Mouse (Mus musculus): ENCODE data around the gene Bin2. TPM values are rescaled to one million over a fixed set of nuclear protein-coding genes. Genes with fewer than 3 reads are reported as not detected.
A peak's percentile ranks its signal among the peaks of the same experiment; 100 is the strongest.

Gene Bin2
- 19.1 and 23.9 TPM in 2 replicates for polyA plus RNA-seq (2012; rRNA removed)

- TF ChIP-seq CTCF (IDR thresholded peaks at IDR 0.05; ENCODE audit: insufficient read depth, low read length): no peak
- peak; percentile 45; the same call in 1 of the 2 replicates for TF ChIP-seq POLR2A (IDR thresholded peaks at IDR 0.05; ENCODE audit: borderline replicate concordance, extremely low read depth, low read depth, low read length)
- peak within 1 kb of the TSS; percentile 58 for H3K4me3 ChIP-seq (replicated peaks; ENCODE audit: extremely low read depth, low read depth, low read length)
- no peak for DNase-seq
- H3K4me1 ChIP-seq (ENCODE audit: control insufficient read depth, insufficient read depth, low read length): 0 out of 2 replicates have a peak, but pooled peaks cover 3% of the 10 kb centered on the region
- WGBS: 80% methylated on average over 20 of the region's 20 CpGs
These were observed at the start of gene Bin2 for GRCm38 (mm10) chr15:100669337-100669736. Gene Bin2, minus strand, starts transcription at chr15:100669553.

- 80% methylated on average over 11 of the region's 11 CpGs for WGBS
- DNase-seq: no peak
- TF ChIP-seq POLR2A (IDR thresholded peaks at IDR 0.05; ENCODE audit: borderline replicate concordance, extremely low read depth, low read depth, low read length) (no peak), CTCF (IDR thresholded peaks at IDR 0.05; ENCODE audit: insufficient read depth, low read length) (peak; percentile 30; the same call in 1 of the 2 replicates)
- H3K4me1 ChIP-seq (ENCODE audit: control insufficient read depth, insufficient read depth, low read length): no peaks in the 10 kb centered on the region
- H3K4me3 ChIP-seq (replicated peaks; ENCODE audit: extremely low read depth, low read depth, low read length): no peak overlapping the region
These were observed 49.2 kb upstream of the Bin2 start for GRCm38 (mm10) chr15:100718572-100718971.

GRCm38 (mm10) chr15:100717933-100718332 lies 48.6 kb upstream of the Bin2 start:
- H3K4me3 ChIP-seq (replicated peaks; ENCODE audit: extremely low read depth, low read depth, low read length): no peak overlapping the region
- 61% methylated on average over 6 of the region's 6 CpGs for WGBS
- TF ChIP-seq CTCF (IDR thresholded peaks at IDR 0.05; ENCODE audit: insufficient read depth, low read length) (no peak), POLR2A (IDR thresholded peaks at IDR 0.05; ENCODE audit: borderline replicate concordance, extremely low read depth, low read depth, low read length) (no peak)

GRCm38 (mm10) chr15:100715399-100715993 lies 46.1 kb upstream of the Bin2 start:
- WGBS: 68% methylated on average over 9 of the region's 9 CpGs
- Histone ChIP-seq H3K4me3 (replicated peaks; ENCODE audit: extremely low read depth, low read depth, low read length) (no peak overlapping the region), H3K4me1 (ENCODE audit: control insufficient read depth, insufficient read depth, low read length) (no peaks in the 10 kb centered on the region)
- DNase-seq: no peak
- TF ChIP-seq CTCF (IDR thresholded peaks at IDR 0.05; ENCODE audit: insufficient read depth, low read length): no peak
- no peak for TF ChIP-seq POLR2A (IDR thresholded peaks at IDR 0.05; ENCODE audit: borderline replicate concordance, extremely low read depth, low read depth, low read length)

More at GRCm38 (mm10) chr15:100717933-100718332, 48.6 kb upstream of the Bin2 start:
- DNase-seq: no peak
- H3K4me1 ChIP-seq (ENCODE audit: control insufficient read depth, insufficient read depth, low read length): no peaks in the 10 kb centered on the region

GRCm38 (mm10) chr15:100714470-100714869 lies 45.1 kb upstream of the Bin2 start:
- Histone ChIP-seq H3K4me3 (replicated peaks; ENCODE audit: extremely low read depth, low read depth, low read length) (no peak overlapping the region), H3K4me1 (ENCODE audit: control insufficient read depth, insufficient read depth, low read length) (no peaks in the 10 kb centered on the region)
- 75% methylated on average over 8 of the region's 8 CpGs for WGBS
- TF ChIP-seq CTCF (IDR thresholded peaks at IDR 0.05; ENCODE audit: insufficient read depth, low read length) (no peak), POLR2A (IDR thresholded peaks at IDR 0.05; ENCODE audit: borderline replicate concordance, extremely low read depth, low read depth, low read length) (no peak)
- no peak for DNase-seq

GRCm38 (mm10) chr15:100710838-100711237 lies 41.5 kb upstream of the Bin2 start:
- WGBS: 50% methylated on average over 6 of the region's 6 CpGs
- no peak overlapping the region for H3K4me3 ChIP-seq (replicated peaks; ENCODE audit: extremely low read depth, low read depth, low read length)
- TF ChIP-seq POLR2A (IDR thresholded peaks at IDR 0.05; ENCODE audit: borderline replicate concordance, extremely low read depth, low read depth, low read length): no peak
- no peak for TF ChIP-seq CTCF (IDR thresholded peaks at IDR 0.05; ENCODE audit: insufficient read depth, low read length)
- no peaks in the 10 kb centered on the region for H3K4me1 ChIP-seq (ENCODE audit: control insufficient read depth, insufficient read depth, low read length)
- DNase-seq: no peak

GRCm38 (mm10) chr15:100708433-100709078 lies 39.2 kb upstream of the Bin2 start:
- Histone ChIP-seq H3K4me1 (ENCODE audit: control insufficient read depth, insufficient read depth, low read length) (no peaks in the 10 kb centered on the region), H3K4me3 (replicated peaks; ENCODE audit: extremely low read depth, low read depth, low read length) (no peak overlapping the region)
- DNase-seq: no peak
- WGBS: 68% methylated on average over 8 of the region's 8 CpGs
- TF ChIP-seq POLR2A (IDR thresholded peaks at IDR 0.05; ENCODE audit: borderline replicate concordance, extremely low read depth, low read depth, low read length) (no peak), CTCF (IDR thresholded peaks at IDR 0.05; ENCODE audit: insufficient read depth, low read length) (no peak)

GRCm38 (mm10) chr15:100706226-100706625 lies 36.9 kb upstream of the Bin2 start:
- no peak for DNase-seq
- TF ChIP-seq CTCF (IDR thresholded peaks at IDR 0.05; ENCODE audit: insufficient read depth, low read length) (no peak), POLR2A (IDR thresholded peaks at IDR 0.05; ENCODE audit: borderline replicate concordance, extremely low read depth, low read depth, low read length) (no peak)
- no peak overlapping the region for H3K4me3 ChIP-seq (replicated peaks; ENCODE audit: extremely low read depth, low read depth, low read length)
- WGBS: 53% methylated on average over 8 of the region's 8 CpGs
- H3K4me1 ChIP-seq (ENCODE audit: control insufficient read depth, insufficient read depth, low read length): no peaks in the 10 kb centered on the region

GRCm38 (mm10) chr15:100705376-100705775 lies 36.0 kb upstream of the Bin2 start:
- TF ChIP-seq CTCF (IDR thresholded peaks at IDR 0.05; ENCODE audit: insufficient read depth, low read length) (no peak), POLR2A (IDR thresholded peaks at IDR 0.05; ENCODE audit: borderline replicate concordance, extremely low read depth, low read depth, low read length) (no peak)
- WGBS: 64% methylated on average over 1 of the region's 1 CpGs
- H3K4me3 ChIP-seq (replicated peaks; ENCODE audit: extremely low read depth, low read depth, low read length): no peak overlapping the region
- DNase-seq: no peak
- H3K4me1 ChIP-seq (ENCODE audit: control insufficient read depth, insufficient read depth, low read length): no peaks in the 10 kb centered on the region

- 18% methylated on average over 17 of the region's 17 CpGs for WGBS
- H3K4me1 ChIP-seq (ENCODE audit: control insufficient read depth, insufficient read depth, low read length): no peaks in the 10 kb centered on the region
- TF ChIP-seq POLR2A (IDR thresholded peaks at IDR 0.05; ENCODE audit: borderline replicate concordance, extremely low read depth, low read depth, low read length): no peak
- TF ChIP-seq CTCF (IDR thresholded peaks at IDR 0.05; ENCODE audit: insufficient read depth, low read length): no peak
- DNase-seq: no peak
- no peak overlapping the region for H3K4me3 ChIP-seq (replicated peaks; ENCODE audit: extremely low read depth, low read depth, low read length)
These were observed 34.6 kb upstream of the Bin2 start for GRCm38 (mm10) chr15:100703913-100704312.
